Mouse (Mus musculus) intestine, postnatal 0 days (tissue): ENCODE results near the gene Rsbn1. TPM values are rescaled to one million over a fixed set of nuclear protein-coding genes. Genes with fewer than 3 reads are reported as not detected.

Experiments
- ATAC-seq: fragments of 200-750 bp; cut with Nextera tagmentation; 2 replicates; pipeline ENCODE4 v1.8.0; 2017; ENCODE audit warnings: mild to moderate bottlenecking, moderate TSS enrichment, moderate library complexity
- H3K27ac ChIP-seq: fragments of 300-500 bp; sonication (generic); 2 replicates; pipeline ENCODE4 v1.5.1; 2014; ENCODE audit warnings: mild to moderate bottlenecking, low read depth, low read length, moderate library complexity
- H3K27me3 ChIP-seq: fragments of 300-500 bp; sonication (generic); replicated peaks from 2 replicates; pipeline ENCODE4 v1.6.1; 2014; ENCODE audit warnings: low read length, mixed read lengths; ENCODE audit not compliant: control insufficient read depth, insufficient read depth
- H3K36me3 ChIP-seq: fragments of 300-500 bp; sonication (generic); 2 replicates; pipeline ENCODE4 v1.6.1; 2014; ENCODE audit warnings: mild to moderate bottlenecking, moderate library complexity; ENCODE audit not compliant: control insufficient read depth, insufficient read depth
- H3K4me1 ChIP-seq: fragments of 300-500 bp; sonication (generic); replicated peaks from 2 replicates; pipeline ENCODE4 v1.6.1; 2014; ENCODE audit warnings: antibody characterized with exemption, low read length, mixed read lengths; ENCODE audit not compliant: control insufficient read depth, insufficient read depth
- H3K4me2 ChIP-seq: fragments of 300-500 bp; sonication (generic); replicated peaks from 2 replicates; pipeline ENCODE4 v1.6.1; 2014; ENCODE audit warnings: low read depth, mild to moderate bottlenecking, moderate library complexity
- H3K4me3 ChIP-seq: fragments of 300-500 bp; sonication (generic); 2 replicates; pipeline ENCODE4 v1.5.1; 2014; ENCODE audit warnings: low read depth, low read length
- H3K9ac ChIP-seq: fragments of 300-500 bp; sonication (generic); 2 replicates; pipeline ENCODE4 v1.6.1; 2014; ENCODE audit warnings: mild to moderate bottlenecking, low read depth, low read length
- H3K9me3 ChIP-seq: fragments of 300-500 bp; sonication (generic); 2 replicates; pipeline ENCODE4 v1.6.1; 2016; ENCODE audit warnings: mixed run types; ENCODE audit not compliant: control insufficient read depth
- CTCF ChIP-seq: sonication (generic); IDR thresholded peaks from 2 replicates; pipeline ENCODE4 v1.5.1; 2016; ENCODE audit warnings: low read depth, mild to moderate bottlenecking, control low read depth, antibody characterized with exemption, moderate library complexity
- WGBS: fragments of 180-500 bp; shearing (Covaris S2); extraction: QIAGEN DNeasy Blood & Tissue Kit; methylation state at CpG from one replicate; pipeline ENCODE4 v1.1.7; 2014; 5-methylcytosine and 5-hydroxymethylcytosine counted together
- polyA plus RNA-seq: library from polyadenylated mRNA; unstranded; fragments of >200 nt; fragmentation: Nextera tagmentation; extraction: Ambion mirVana; gene quantifications from 2 replicates; pipeline ENCODE4 v1.2.1, GENCODE M21; 2015

The Rsbn1 gene
- polyA plus RNA-seq, 1 experiment from 2014 or later, result 5.3 TPM

DNA sequence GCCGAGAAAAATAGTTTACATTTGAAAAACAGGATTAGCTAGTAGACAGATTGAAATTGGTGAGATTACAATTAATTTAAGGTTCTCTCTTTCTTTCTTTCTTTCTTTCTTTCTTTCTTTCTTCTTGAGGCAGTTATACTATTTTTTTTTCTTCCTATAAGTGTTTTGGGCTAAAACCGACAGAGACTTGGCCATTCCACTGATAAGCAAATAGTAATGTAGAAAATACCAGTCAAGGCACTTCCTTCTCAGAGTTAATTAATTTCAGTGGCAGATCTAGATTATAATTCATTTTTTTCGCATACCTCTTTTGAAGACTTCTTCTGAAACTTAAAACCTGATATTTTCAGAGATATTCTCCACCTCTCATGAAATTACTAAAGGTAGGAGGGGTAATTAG, 11.4 kb downstream of the Rsbn1 start:
- no peaks in the 10 kb centered on the region for H3K27me3 ChIP-seq
- H3K9ac ChIP-seq, result no peak overlapping the region
- H3K4me3 ChIP-seq, result no peak overlapping the region
- H3K9me3 ChIP-seq, result no peaks in the 10 kb centered on the region
- no peak for TF ChIP-seq CTCF
- WGBS, result 58% methylated on average over 3 of the region's 3 CpGs
- no peak overlapping the region for H3K4me2 ChIP-seq
- H3K27ac ChIP-seq, result no peak overlapping the region
- no peaks in the 10 kb centered on the region for H3K4me1 ChIP-seq
- H3K36me3 ChIP-seq, result peaks cover 5% of the 10 kb centered on the region; the same call in 1 of the 2 replicates
- no peak for ATAC-seq

DNA sequence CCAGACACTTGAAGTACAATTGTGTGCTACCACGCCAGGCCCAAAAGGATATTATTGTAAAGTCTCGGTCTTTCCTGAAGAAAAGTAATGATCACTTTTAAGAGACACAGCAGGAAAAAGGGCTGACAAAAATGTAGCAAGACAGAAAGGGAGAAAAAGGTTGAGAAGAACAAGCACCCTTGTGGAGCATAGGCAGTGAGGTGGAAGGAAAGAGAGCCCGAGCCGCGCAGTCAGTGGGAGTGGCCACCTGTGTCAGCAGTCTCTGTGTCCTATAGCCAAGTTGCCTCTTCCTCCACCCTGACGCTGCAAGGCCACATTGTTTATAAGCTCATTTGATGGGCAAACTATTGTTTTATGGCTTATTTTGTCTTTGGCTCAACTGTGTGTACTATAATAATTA, 13.6 kb downstream of the Rsbn1 start:
- no peak overlapping the region for H3K9ac ChIP-seq
- H3K4me1 ChIP-seq, result no peaks in the 10 kb centered on the region
- H3K4me2 ChIP-seq, result no peak overlapping the region; the same call in 1 of the 2 replicates
- no peaks in the 10 kb centered on the region for H3K9me3 ChIP-seq
- no peak for ATAC-seq
- no peaks in the 10 kb centered on the region for H3K27me3 ChIP-seq
- TF ChIP-seq CTCF, result no peak
- H3K4me3 ChIP-seq, result no peak overlapping the region
- H3K27ac ChIP-seq, result no peak overlapping the region
- H3K36me3 ChIP-seq, result peaks cover 12% of the 10 kb centered on the region; the same call in 1 of the 2 replicates
- WGBS, result 41% methylated on average over 6 of the region's 6 CpGs

DNA sequence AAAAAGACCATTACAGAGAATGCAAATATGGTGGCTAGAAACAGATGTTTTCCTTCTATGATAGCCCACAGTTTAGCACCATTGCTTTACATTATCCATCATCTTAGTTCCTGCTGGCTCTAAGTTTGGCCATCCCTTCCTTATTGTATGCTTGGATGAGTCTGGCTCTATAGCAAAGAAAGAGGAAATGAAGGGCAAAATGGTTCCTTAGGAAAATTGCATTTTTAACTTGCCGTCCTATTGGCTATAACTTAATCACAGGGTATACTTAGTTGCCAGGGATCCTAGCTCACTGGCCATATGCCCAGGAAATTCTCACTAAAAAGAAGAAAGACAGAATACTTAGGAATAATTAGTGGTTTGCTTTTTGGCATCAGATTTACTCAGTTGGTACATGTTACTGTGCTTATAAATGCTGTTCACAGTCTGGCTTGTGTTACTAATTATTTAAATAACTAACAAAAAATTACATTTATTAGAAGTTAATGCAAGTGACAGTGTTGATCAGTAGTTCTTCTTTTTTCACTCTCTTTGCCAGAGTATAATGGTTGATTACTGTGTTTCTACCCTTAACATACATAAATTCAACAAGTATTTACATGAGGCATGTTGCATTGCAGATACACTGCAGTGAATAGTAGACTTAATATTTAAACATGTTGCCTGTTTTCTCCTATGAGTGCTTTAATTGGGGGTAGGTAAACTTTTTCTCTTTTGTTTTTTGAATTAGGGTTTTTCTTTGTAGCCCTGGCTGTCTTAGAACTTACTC, 31.1 kb downstream of the Rsbn1 start:
- Histone ChIP-seq H3K4me1 (no peaks in the 10 kb centered on the region), H3K27ac (no peak overlapping the region), H3K4me3 (no peak overlapping the region), H3K9ac (no peak overlapping the region), H3K9me3 (no peaks in the 10 kb centered on the region), H3K27me3 (no peaks in the 10 kb centered on the region), H3K4me2 (no peak overlapping the region), H3K36me3 (no peaks in the 10 kb centered on the region)
- no peak for ATAC-seq
- no peak for TF ChIP-seq CTCF
- 75% methylated on average over 1 of the region's 1 CpGs for WGBS

DNA sequence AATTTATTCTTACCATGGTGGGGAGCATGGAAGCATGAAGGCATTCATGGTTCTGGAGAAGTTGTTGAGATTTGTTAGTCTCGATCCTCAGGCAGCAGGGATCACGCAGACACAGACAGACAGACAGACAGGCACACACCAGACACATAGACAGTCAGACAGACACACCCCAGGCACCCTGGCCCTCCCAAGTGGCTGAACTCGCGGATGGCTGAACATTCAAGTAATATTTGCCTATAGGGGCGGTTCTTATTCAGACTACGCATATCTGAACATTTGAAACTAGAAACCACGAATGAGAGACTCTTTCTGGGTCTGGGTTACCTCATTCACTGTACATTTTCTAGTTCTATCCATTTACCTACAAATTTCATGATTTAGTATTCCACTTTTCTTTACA, 34.7 kb downstream of the Rsbn1 start:
- Histone ChIP-seq H3K36me3 (no peaks in the 10 kb centered on the region), H3K9me3 (no peaks in the 10 kb centered on the region), H3K4me2 (no peak overlapping the region), H3K27me3 (no peaks in the 10 kb centered on the region), H3K4me1 (no peaks in the 10 kb centered on the region), H3K9ac (no peak overlapping the region), H3K4me3 (no peak overlapping the region), H3K27ac (no peak overlapping the region)
- no peak for TF ChIP-seq CTCF
- 83% methylated on average over 7 of the region's 7 CpGs for WGBS
- no peak for ATAC-seq

DNA sequence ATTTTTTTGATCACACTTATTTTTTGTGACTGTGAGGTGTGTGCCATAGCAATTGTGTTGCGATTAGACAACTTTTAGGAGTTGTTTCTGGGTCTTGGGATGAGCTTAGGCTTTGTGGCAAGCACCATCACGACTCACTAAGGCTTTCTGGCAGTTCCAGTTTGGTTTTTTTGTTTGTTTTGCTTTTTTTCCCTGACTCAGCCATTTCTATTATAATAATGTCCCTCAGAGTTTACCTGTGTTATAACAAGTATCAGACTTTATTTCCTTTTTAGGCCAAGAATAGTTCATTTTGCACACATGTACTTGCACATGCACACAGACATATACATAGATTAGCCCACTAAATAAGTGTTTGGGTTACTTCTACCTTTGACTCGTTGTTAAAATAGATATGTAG, 46.7 kb downstream of the Rsbn1 start:
- no peak for TF ChIP-seq CTCF
- Histone ChIP-seq H3K36me3 (peaks cover 18% of the 10 kb centered on the region; the same call in 1 of the 2 replicates), H3K4me3 (no peak overlapping the region), H3K9me3 (no peaks in the 10 kb centered on the region), H3K4me1 (no peaks in the 10 kb centered on the region), H3K9ac (no peak overlapping the region), H3K4me2 (no peak overlapping the region), H3K27ac (no peak overlapping the region), H3K27me3 (no peaks in the 10 kb centered on the region)
- 89% methylated on average over 3 of the region's 3 CpGs for WGBS
- ATAC-seq, result no peak

DNA sequence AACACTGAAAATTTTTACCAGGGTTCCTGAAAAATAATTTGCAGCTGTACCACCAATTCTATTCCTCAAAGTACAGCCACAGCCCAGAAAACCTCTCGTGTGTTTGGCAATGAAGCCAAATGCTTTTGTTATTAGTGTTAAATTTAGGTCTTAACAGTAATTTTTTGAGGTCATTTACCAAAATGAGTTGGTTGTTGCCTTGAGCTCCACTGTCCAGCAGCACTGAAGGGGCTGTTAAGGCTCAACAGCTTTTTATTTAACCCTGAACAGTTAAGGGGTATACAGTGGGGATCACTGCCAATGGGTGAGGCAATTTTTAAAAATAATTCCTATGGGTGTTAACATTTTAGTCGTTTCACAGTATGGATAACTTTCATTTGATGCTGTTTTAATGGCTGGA, 53.3 kb downstream of the Rsbn1 start:
- peaks cover 14% of the 10 kb centered on the region; the same call in 1 of the 2 replicates for H3K36me3 ChIP-seq
- no peak overlapping the region for H3K9ac ChIP-seq
- no peaks in the 10 kb centered on the region for H3K9me3 ChIP-seq
- H3K4me3 ChIP-seq, result peak overlapping the region; percentile 81
- no peak for TF ChIP-seq CTCF
- no peak for ATAC-seq
- H3K4me2 ChIP-seq, result peak overlapping the region; percentile 94; the same call in 1 of the 2 replicates
- no peaks in the 10 kb centered on the region for H3K27me3 ChIP-seq
- H3K27ac ChIP-seq, result no peak overlapping the region
- no peaks in the 10 kb centered on the region for H3K4me1 ChIP-seq
- 32% methylated on average over 2 of the region's 2 CpGs for WGBS
